Mouse (Mus musculus): Measurements from ENCODE around the gene Parvb.

GRCm38 (mm10) chr15:84262630-84263029 is 30.8 kb downstream of the Parvb start:
- TF ChIP-seq CTCF (IDR thresholded peaks at IDR 0.05; ENCODE audit: low read depth, low read length): no peak
- TF ChIP-seq GATA1 (IDR thresholded peaks at IDR 0.05; ENCODE audit: borderline replicate concordance, low read length): no peak

All from G1E (cell line).